Mouse (Mus musculus): ENCODE measurements at regions not wholly inside any gene's neighbourhood (a gene's known extent, or its start where the extent isn't known, plus 50 kb on each side); places are given as distances from the start of the nearest gene placed in this dataset.

GRCm38 (mm10) chr3:57998121-57999102 is 150.5 kb upstream of the Pfn2 start:
- H3K4me3 ChIP-seq (ENCODE audit: insufficient read depth, low read length) = no peak overlapping the region
- no peak overlapping the region for H3K27ac ChIP-seq (ENCODE audit: insufficient read depth, low read length)
- TF ChIP-seq POLR2A (IDR thresholded peaks at IDR 0.05; ENCODE audit: low read depth, low read length) (no peak), CTCF (IDR thresholded peaks at IDR 0.05; ENCODE audit: borderline replicate concordance, insufficient read depth, low read length) (no peak)
- peaks cover 9% of the 10 kb centered on the region for H3K4me1 ChIP-seq (ENCODE audit: control insufficient read depth, insufficient read depth, low read length)

- H3K27ac ChIP-seq (ENCODE audit: insufficient read depth, low read length) = no peak overlapping the region
- peaks cover 9% of the 10 kb centered on the region for H3K4me1 ChIP-seq (ENCODE audit: control insufficient read depth, insufficient read depth, low read length)
- TF ChIP-seq POLR2A (IDR thresholded peaks at IDR 0.05; ENCODE audit: low read depth, low read length) (no peak), CTCF (IDR thresholded peaks at IDR 0.05; ENCODE audit: borderline replicate concordance, insufficient read depth, low read length) (no peak)
- H3K4me3 ChIP-seq (ENCODE audit: insufficient read depth, low read length) = no peak overlapping the region
Observed at GRCm38 (mm10) chr3:58002792-58003574, 155.1 kb upstream of the Pfn2 start.

GRCm38 (mm10) chr3:58024750-58025392 is 177.0 kb upstream of the Pfn2 start:
- H3K4me3 ChIP-seq (ENCODE audit: insufficient read depth, low read length) = no peak overlapping the region
- no peak overlapping the region for H3K27ac ChIP-seq (ENCODE audit: insufficient read depth, low read length)
- TF ChIP-seq CTCF (IDR thresholded peaks at IDR 0.05; ENCODE audit: borderline replicate concordance, insufficient read depth, low read length) (no peak), POLR2A (IDR thresholded peaks at IDR 0.05; ENCODE audit: low read depth, low read length) (no peak)

GRCm38 (mm10) chr3:58049618-58050017 is 201.7 kb upstream of the Pfn2 start:
- no peaks in the 10 kb centered on the region for H3K4me1 ChIP-seq (ENCODE audit: control insufficient read depth, insufficient read depth, low read length)
- TF ChIP-seq POLR2A (IDR thresholded peaks at IDR 0.05; ENCODE audit: low read depth, low read length) (no peak), CTCF (IDR thresholded peaks at IDR 0.05; ENCODE audit: borderline replicate concordance, insufficient read depth, low read length) (no peak)
- no peak overlapping the region for H3K4me3 ChIP-seq (ENCODE audit: insufficient read depth, low read length)
- no peak overlapping the region for H3K27ac ChIP-seq (ENCODE audit: insufficient read depth, low read length)

More at GRCm38 (mm10) chr3:58024750-58025392, 177.0 kb upstream of the Pfn2 start:
- H3K4me1 ChIP-seq (ENCODE audit: control insufficient read depth, insufficient read depth, low read length) = no peaks in the 10 kb centered on the region

- TF ChIP-seq POLR2A (IDR thresholded peaks at IDR 0.05; ENCODE audit: low read depth, low read length) (no peak), CTCF (IDR thresholded peaks at IDR 0.05; ENCODE audit: borderline replicate concordance, insufficient read depth, low read length) (no peak)
- Histone ChIP-seq H3K4me3 (ENCODE audit: insufficient read depth, low read length) (no peak overlapping the region), H3K27ac (ENCODE audit: insufficient read depth, low read length) (no peak overlapping the region), H3K4me1 (ENCODE audit: control insufficient read depth, insufficient read depth, low read length) (no peaks in the 10 kb centered on the region)
Observed at GRCm38 (mm10) chr3:58054726-58055125, 206.8 kb upstream of the Pfn2 start.

- Histone ChIP-seq H3K4me1 (ENCODE audit: control insufficient read depth, insufficient read depth, low read length) (no peaks in the 10 kb centered on the region), H3K27ac (ENCODE audit: insufficient read depth, low read length) (no peak overlapping the region), H3K4me3 (ENCODE audit: insufficient read depth, low read length) (no peak overlapping the region)
- TF ChIP-seq CTCF (IDR thresholded peaks at IDR 0.05; ENCODE audit: borderline replicate concordance, insufficient read depth, low read length) (no peak), POLR2A (IDR thresholded peaks at IDR 0.05; ENCODE audit: low read depth, low read length) (no peak)
Observed at GRCm38 (mm10) chr3:58055181-58055580, 207.3 kb upstream of the Pfn2 start.

GRCm38 (mm10) chr3:58056191-58057063 is 208.5 kb upstream of the Pfn2 start:
- Histone ChIP-seq H3K4me3 (ENCODE audit: insufficient read depth, low read length) (no peak overlapping the region), H3K4me1 (ENCODE audit: control insufficient read depth, insufficient read depth, low read length) (no peaks in the 10 kb centered on the region), H3K27ac (ENCODE audit: insufficient read depth, low read length) (no peak overlapping the region)
- TF ChIP-seq POLR2A (IDR thresholded peaks at IDR 0.05; ENCODE audit: low read depth, low read length) (no peak), CTCF (IDR thresholded peaks at IDR 0.05; ENCODE audit: borderline replicate concordance, insufficient read depth, low read length) (no peak)

- Histone ChIP-seq H3K4me1 (ENCODE audit: control insufficient read depth, insufficient read depth, low read length) (no peaks in the 10 kb centered on the region), H3K4me3 (ENCODE audit: insufficient read depth, low read length) (no peak overlapping the region), H3K27ac (ENCODE audit: insufficient read depth, low read length) (no peak overlapping the region)
- TF ChIP-seq CTCF (IDR thresholded peaks at IDR 0.05; ENCODE audit: borderline replicate concordance, insufficient read depth, low read length) = no peak
- no peak for TF ChIP-seq POLR2A (IDR thresholded peaks at IDR 0.05; ENCODE audit: low read depth, low read length)
Observed at GRCm38 (mm10) chr3:58057064-58057396, 209.2 kb upstream of the Pfn2 start.

GRCm38 (mm10) chr3:58058134-58058533 is 210.3 kb upstream of the Pfn2 start:
- H3K4me1 ChIP-seq (ENCODE audit: control insufficient read depth, insufficient read depth, low read length) = no peaks in the 10 kb centered on the region
- no peak for TF ChIP-seq CTCF (IDR thresholded peaks at IDR 0.05; ENCODE audit: borderline replicate concordance, insufficient read depth, low read length)
- no peak for TF ChIP-seq POLR2A (IDR thresholded peaks at IDR 0.05; ENCODE audit: low read depth, low read length)
- no peak overlapping the region for H3K27ac ChIP-seq (ENCODE audit: insufficient read depth, low read length)
- no peak overlapping the region for H3K4me3 ChIP-seq (ENCODE audit: insufficient read depth, low read length)
